In the genomic region with DNA sequence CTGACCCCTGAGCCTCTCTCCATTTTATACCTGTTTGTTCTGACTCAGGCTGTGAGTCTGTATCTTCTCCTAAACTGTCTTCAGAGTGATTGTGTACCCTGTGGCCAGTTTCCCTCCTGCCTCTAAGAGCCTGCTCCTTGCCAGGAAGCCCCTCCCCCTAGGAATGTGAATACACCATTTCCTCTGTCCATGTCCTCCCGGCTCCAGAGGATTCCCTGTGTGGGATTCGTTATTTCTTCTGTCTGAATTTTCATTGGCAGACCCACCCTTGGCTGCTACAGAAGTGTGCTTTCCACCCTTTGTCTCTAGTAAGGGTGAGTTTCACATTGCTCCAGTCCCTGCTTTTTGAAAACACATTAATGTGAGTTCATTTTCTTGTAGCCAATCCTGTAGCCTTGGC, we compare ENCODE assay signal across 9 mouse cellular contexts. TPM values are rescaled to one million over a fixed set of nuclear protein-coding genes. Genes with fewer than 3 reads are reported as not detected.
A peak's percentile ranks its signal among the peaks of the same experiment; 100 is the strongest.
DNase-seq lines count a peak whose midpoint lies in the region; ATAC-seq and TF ChIP-seq lines count a peak whose summit lies in the region.
"Had no signal": no experiment of that assay in that cellular context is flagged by ENCODE, and none has a peak within 500 bp of the region (broad histone marks: within the 10 kb centered on the region; RNA-seq: fewer than 3 reads in every experiment).

No protein-coding gene starts in this region.

- no peak for ATAC-seq in embryonic facial prominence, embryonic 13.5 days (ENCODE audit: insufficient number of reproducible peaks, insufficient read depth, low FRiP score, low TSS enrichment, low read depth)
- ATAC-seq in limb, embryonic 14.5 days (ENCODE audit: low FRiP score, low read depth) = peak; percentile 58; the same call in 1 of the 2 replicates
- ATAC-seq in liver, embryonic 12.5 days = no peak

- no peak overlapping the region for H3K9ac ChIP-seq in embryonic facial prominence, embryonic 13.5 days
- H3K9ac ChIP-seq in limb, embryonic 14.5 days (ENCODE audit: low read depth, low read length, severe bottlenecking) = no peak overlapping the region
- no peak overlapping the region for H3K9ac ChIP-seq in liver, embryonic 12.5 days

- DNase-seq in gastrocnemius, adult 18-20 months (ENCODE audit: low spot score) = peak; percentile 61
- DNase-seq in gastrocnemius, postnatal 10 days = no peak
- peak; percentile 64 to 70 for DNase-seq in heart, postnatal 14 days
- peak; percentile 49 for DNase-seq in limb, embryonic 14.5 days (ENCODE audit: low spot score)
- DNase-seq in cerebellum, adult 9-11 months = no peak

- peaks cover 46% of the 10 kb centered on the region for H3K4me1 ChIP-seq in embryonic facial prominence, embryonic 13.5 days
- H3K4me1 ChIP-seq in limb, embryonic 14.5 days (ENCODE audit: control insufficient read depth, insufficient read depth, low read length) = peaks cover 47% of the 10 kb centered on the region
- peaks cover 4% of the 10 kb centered on the region for H3K4me1 ChIP-seq in testis, adult 2 months (ENCODE audit: control insufficient read depth, insufficient read depth, low read length)
- H3K4me1 ChIP-seq in liver, embryonic 12.5 days = peaks cover 28% of the 10 kb centered on the region

- H3K4me2 ChIP-seq in embryonic facial prominence, embryonic 13.5 days = no peak overlapping the region
- no peak overlapping the region for H3K4me2 ChIP-seq in limb, embryonic 14.5 days (replicated peaks; ENCODE audit: low read depth, low read length, severe bottlenecking)
- no peak overlapping the region for H3K4me2 ChIP-seq in liver, embryonic 12.5 days

- intact Hi-C loops in heart, postnatal 14 days (cut with DNase I) = loop anchor here (5.0 kb wide), 1 partner anchor 33 kb away; a partner anchor contains a TSS

- H3K9me3 ChIP-seq in embryonic facial prominence, embryonic 13.5 days = no peaks in the 10 kb centered on the region
- H3K9me3 ChIP-seq in limb, embryonic 14.5 days (ENCODE audit: control insufficient read depth, low read length) = no peaks in the 10 kb centered on the region
- no peaks in the 10 kb centered on the region for H3K9me3 ChIP-seq in liver, embryonic 12.5 days (replicated peaks)

- H3K27me3 ChIP-seq in embryonic facial prominence, embryonic 13.5 days = no peaks in the 10 kb centered on the region
- H3K27me3 ChIP-seq in limb, embryonic 14.5 days (ENCODE audit: control insufficient read depth, insufficient read depth, low read length) = no peaks in the 10 kb centered on the region
- H3K27me3 ChIP-seq in testis, adult 2 months (ENCODE audit: control insufficient read depth, insufficient read depth, low read length) = no peaks in the 10 kb centered on the region
- no peaks in the 10 kb centered on the region for H3K27me3 ChIP-seq in liver, embryonic 12.5 days (replicated peaks)

- no peak for TF ChIP-seq POLR2A in limb, embryonic 14.5 days (IDR thresholded peaks at IDR 0.05; ENCODE audit: borderline replicate concordance, extremely low read depth, insufficient read depth, insufficient read length)
- no peak for TF ChIP-seq POLR2A in testis, adult 2 months (IDR thresholded peaks at IDR 0.05; ENCODE audit: control insufficient read depth, low read depth, low read length)

- no peak overlapping the region for H3K4me3 ChIP-seq in embryonic facial prominence, embryonic 13.5 days
- H3K4me3 ChIP-seq in limb, embryonic 14.5 days (replicated peaks; ENCODE audit: low read length) = no peak overlapping the region
- H3K4me3 ChIP-seq in testis, adult 2 months (ENCODE audit: control insufficient read depth, low read depth, low read length) = no peak overlapping the region
- H3K4me3 ChIP-seq in liver, embryonic 12.5 days = no peak overlapping the region
- H3K4me3 ChIP-seq: erythroblast, embryonic 14.5 days had no signal

- TF ChIP-seq CTCF in testis, adult 2 months (IDR thresholded peaks at IDR 0.05; ENCODE audit: control insufficient read depth, insufficient read depth, insufficient replicate concordance, low read depth, low read length) = no peak

- peak overlapping the region; percentile 64 for H3K27ac ChIP-seq in embryonic facial prominence, embryonic 13.5 days
- H3K27ac ChIP-seq in limb, embryonic 14.5 days (replicated peaks; ENCODE audit: low read depth, low read length) = no peak overlapping the region; the same call in 1 of the 2 replicates
- H3K27ac ChIP-seq in testis, adult 2 months (ENCODE audit: control insufficient read depth, insufficient read depth, low read depth, low read length) = peak overlapping the region; percentile 49; the same call in 1 of the 2 replicates
- H3K27ac ChIP-seq in liver, embryonic 12.5 days = no peak overlapping the region; the same call in 1 of the 2 replicates

- WGBS in embryonic facial prominence, embryonic 13.5 days = 3% methylated on average over 2 of the region's 2 CpGs
- WGBS in limb, embryonic 14.5 days = 9% methylated on average over 2 of the region's 2 CpGs
- 43% methylated on average over 2 of the region's 2 CpGs for WGBS in liver, embryonic 12.5 days (ENCODE audit: insufficient replicate concordance)

- H3K36me3 ChIP-seq in embryonic facial prominence, embryonic 13.5 days = 0 out of 2 replicates have a peak, but pooled peaks cover 3% of the 10 kb centered on the region
- H3K36me3 ChIP-seq in limb, embryonic 14.5 days (ENCODE audit: control insufficient read depth, insufficient read depth, low read length) = peaks cover 2% of the 10 kb centered on the region; the same call in 1 of the 2 replicates
- peaks cover 1% of the 10 kb centered on the region; the same call in 1 of the 2 replicates for H3K36me3 ChIP-seq in testis, adult 2 months (ENCODE audit: control insufficient read depth, insufficient read depth, low read length)
- H3K36me3 ChIP-seq in liver, embryonic 12.5 days = no peaks in the 10 kb centered on the region

RNA-seq across cellular contexts. Expression of a gene that starts 35.4 kb away (rescaled TPM):
- 1 to 10 TPM; 1.8 to 6.6 TPM for total RNA-seq in gastrocnemius, adult 18-20 months (2021)
- 10 to 100 TPM; 21.1 to 27.1 TPM for total RNA-seq in gastrocnemius, postnatal 10 days (2021)
- 8.2 and 9.7 TPM in 2 replicates for polyA plus RNA-seq in embryonic facial prominence, embryonic 13.5 days (2015; fragmentation: Nextera tagmentation; extraction: Ambion mirVana)
- 10 to 100 TPM; 22.7 to 26.3 TPM for total RNA-seq in heart, postnatal 14 days (2021)
- 90.8 and 125 TPM in 2 replicates for polyA plus RNA-seq in limb, embryonic 14.5 days (2012; rRNA removed)
- 21.4 and 24.6 TPM in 2 replicates for polyA plus RNA-seq in limb, embryonic 14.5 days (2014; fragmentation: Nextera tagmentation; extraction: Ambion mirVana)
- polyA plus RNA-seq in testis, adult 2 months (2012; rRNA removed) = 1.3 and 1.7 TPM in 2 replicates
- polyA plus RNA-seq in liver, embryonic 12.5 days (2016; fragmentation: Nextera tagmentation; extraction: Ambion mirVana) = 4.6 and 5.8 TPM in 2 replicates

RNA-seq across cellular contexts. Expression of a gene that starts 44.7 kb away (rescaled TPM):
- total RNA-seq in gastrocnemius, adult 18-20 months (2021) = 1 to 10 TPM; 2.5 to 2.8 TPM
- 1 to 10 TPM; 4.7 to 5.1 TPM for total RNA-seq in gastrocnemius, postnatal 10 days (2021)
- 28.7 and 30.4 TPM in 2 replicates for polyA plus RNA-seq in embryonic facial prominence, embryonic 13.5 days (2015; fragmentation: Nextera tagmentation; extraction: Ambion mirVana)
- total RNA-seq in heart, postnatal 14 days (2021) = 1 to 10 TPM; 7.1 TPM
- polyA plus RNA-seq in limb, embryonic 14.5 days (2012; rRNA removed) = 22.5 and 25.0 TPM in 2 replicates
- polyA plus RNA-seq in limb, embryonic 14.5 days (2014; fragmentation: Nextera tagmentation; extraction: Ambion mirVana) = 29.8 and 30.3 TPM in 2 replicates
- 9.1 and 10.2 TPM in 2 replicates for polyA plus RNA-seq in testis, adult 2 months (2012; rRNA removed)
- 17.6 and 17.9 TPM in 2 replicates for polyA plus RNA-seq in liver, embryonic 12.5 days (2016; fragmentation: Nextera tagmentation; extraction: Ambion mirVana)

RNA-seq across cellular contexts. Expression of a gene that starts 57.1 kb away (rescaled TPM):
- 1 to 10 TPM; 4.6 to 5.6 TPM for total RNA-seq in gastrocnemius, adult 18-20 months (2021)
- total RNA-seq in gastrocnemius, postnatal 10 days (2021) = 1 to 10 TPM; 8.3 to 8.4 TPM
- 20.8 and 24.5 TPM in 2 replicates for polyA plus RNA-seq in embryonic facial prominence, embryonic 13.5 days (2015; fragmentation: Nextera tagmentation; extraction: Ambion mirVana)
- total RNA-seq in heart, postnatal 14 days (2021) = 1 to 10 TPM; 9.9 TPM
- polyA plus RNA-seq in limb, embryonic 14.5 days (2012; rRNA removed) = 30.0 and 46.6 TPM in 2 replicates
- polyA plus RNA-seq in limb, embryonic 14.5 days (2014; fragmentation: Nextera tagmentation; extraction: Ambion mirVana) = 23.1 and 25.5 TPM in 2 replicates
- 12.8 and 16.6 TPM in 2 replicates for polyA plus RNA-seq in testis, adult 2 months (2012; rRNA removed)
- 19.7 and 20.5 TPM in 2 replicates for polyA plus RNA-seq in liver, embryonic 12.5 days (2016; fragmentation: Nextera tagmentation; extraction: Ambion mirVana)

RNA-seq across cellular contexts. Expression of a gene that starts 59.6 kb away (rescaled TPM):
- 1 to 10 TPM in 1 of 2 experiments, under 1 TPM in 1; 0.96 to 1.1 TPM for total RNA-seq in gastrocnemius, adult 18-20 months (2021)
- 1 to 10 TPM; 3.2 to 3.8 TPM for total RNA-seq in gastrocnemius, postnatal 10 days (2021)
- polyA plus RNA-seq in embryonic facial prominence, embryonic 13.5 days (2015; fragmentation: Nextera tagmentation; extraction: Ambion mirVana) = 6.0 and 7.1 TPM in 2 replicates
- total RNA-seq in heart, postnatal 14 days (2021) = 10 to 100 TPM; 10.6 to 13.2 TPM
- polyA plus RNA-seq in limb, embryonic 14.5 days (2012; rRNA removed) = 3.4 and 3.9 TPM in 2 replicates
- 4.4 and 5.3 TPM in 2 replicates for polyA plus RNA-seq in limb, embryonic 14.5 days (2014; fragmentation: Nextera tagmentation; extraction: Ambion mirVana)
- polyA plus RNA-seq in testis, adult 2 months (2012; rRNA removed) = 3.1 and 3.3 TPM in 2 replicates
- 1.2 and 1.3 TPM in 2 replicates for polyA plus RNA-seq in liver, embryonic 12.5 days (2016; fragmentation: Nextera tagmentation; extraction: Ambion mirVana)
- polyA plus RNA-seq: erythroblast, embryonic 14.5 days had no signal

Comparison
In these comparisons a context has a peak if more than half of its experiments do, and no peak if none do; other contexts are left out.
1. DNase-seq: peak in gastrocnemius, adult 18-20 months (single experiment), heart, postnatal 14 days (2 of 2) and limb, embryonic 14.5 days (single experiment); none in gastrocnemius, postnatal 10 days (single experiment) and cerebellum, adult 9-11 months (single experiment).
2. H3K27ac ChIP-seq: peak in embryonic facial prominence, embryonic 13.5 days (single experiment) and testis, adult 2 months (single experiment); none in limb, embryonic 14.5 days (single experiment) and liver, embryonic 12.5 days (single experiment).